Mouse (Mus musculus): ENCODE measurements at regions not wholly inside any gene's neighbourhood (a gene's known extent, or its start where the extent isn't known, plus 50 kb on each side); places are given as distances from the start of the nearest gene placed in this dataset.

DNA sequence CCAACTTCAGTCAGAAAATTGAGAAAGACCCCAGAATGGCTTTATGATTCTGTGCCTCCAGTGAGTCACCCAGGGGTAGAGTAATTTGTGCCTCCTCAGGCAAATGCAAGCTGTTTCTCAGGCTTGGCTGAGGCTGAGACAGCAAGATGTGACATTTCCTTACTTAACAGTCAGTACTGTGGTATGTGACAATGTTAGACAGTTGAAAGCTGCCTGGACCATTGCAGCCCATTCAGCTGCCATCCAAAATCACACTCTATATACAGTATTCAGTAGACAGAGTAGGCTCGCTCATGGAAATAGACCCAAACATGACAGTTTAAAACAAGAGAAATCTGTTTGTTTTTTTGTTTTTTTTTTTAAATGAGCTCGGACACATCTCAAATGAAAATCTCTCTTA lies 477.1 kb upstream of the Nbea start:
- 87% methylated on average over 2 of the region's 2 CpGs for WGBS
- H3K9me3 ChIP-seq (ENCODE audit: control insufficient read depth, low read length): no peaks in the 10 kb centered on the region
- no peak overlapping the region for H3K9ac ChIP-seq (ENCODE audit: low read depth, low read length)
- ATAC-seq (replicated peaks; ENCODE audit: low FRiP score) (no peak), DNase-seq (ENCODE audit: low spot score) (no peak)
- H3K4me2 ChIP-seq: no peak overlapping the region
- no peaks in the 10 kb centered on the region for H3K27me3 ChIP-seq (replicated peaks; ENCODE audit: control insufficient read depth, insufficient read depth, low read length)
- H3K4me3 ChIP-seq (ENCODE audit: low read depth, low read length): no peak overlapping the region
- no peaks in the 10 kb centered on the region for H3K36me3 ChIP-seq (ENCODE audit: control insufficient read depth, insufficient read depth, low read length)
- H3K27ac ChIP-seq (ENCODE audit: low read depth, low read length): no peak overlapping the region
- H3K4me1 ChIP-seq (replicated peaks; ENCODE audit: control insufficient read depth, insufficient read depth, low read length): no peaks in the 10 kb centered on the region

GRCm38 (mm10) chr3:56647313-56647712 lies 463.8 kb upstream of the Nbea start:
- no peaks in the 10 kb centered on the region for H3K4me1 ChIP-seq (replicated peaks; ENCODE audit: control insufficient read depth, insufficient read depth, low read length)
- no peak overlapping the region for H3K4me2 ChIP-seq
- H3K4me3 ChIP-seq (ENCODE audit: low read depth, low read length): no peak overlapping the region
- ATAC-seq (replicated peaks; ENCODE audit: low FRiP score) (no peak), DNase-seq (ENCODE audit: low spot score) (no peak)
- no peaks in the 10 kb centered on the region for H3K27me3 ChIP-seq (replicated peaks; ENCODE audit: control insufficient read depth, insufficient read depth, low read length)
- no peaks in the 10 kb centered on the region for H3K9me3 ChIP-seq (ENCODE audit: control insufficient read depth, low read length)
- 75% methylated on average over 3 of the region's 3 CpGs for WGBS
- no peaks in the 10 kb centered on the region for H3K36me3 ChIP-seq (ENCODE audit: control insufficient read depth, insufficient read depth, low read length)
- no peak overlapping the region for H3K9ac ChIP-seq (ENCODE audit: low read depth, low read length)
- H3K27ac ChIP-seq (ENCODE audit: low read depth, low read length): no peak overlapping the region
